Mouse (Mus musculus) cortical plate, adult 2 months (tissue): Measurements from ENCODE around the gene Pola2.

Experiments used
- CTCF ChIP-seq: fragments of 200-500 bp; IDR thresholded peaks from 2 replicates; pipeline ENCODE4 v1.5.1; 2011; ENCODE audit warnings: mild to moderate bottlenecking, control low read depth, low read length; ENCODE audit not compliant: insufficient read depth; ENCODE audit errors: extremely low read depth
- POLR2A ChIP-seq: fragments of 200-500 bp; IDR thresholded peaks from 2 replicates; pipeline ENCODE4 v1.6.1; 2011; ENCODE audit warnings: mild to moderate bottlenecking, low read length, control low read depth; ENCODE audit not compliant: insufficient read depth; ENCODE audit errors: extremely low read depth

DNA sequence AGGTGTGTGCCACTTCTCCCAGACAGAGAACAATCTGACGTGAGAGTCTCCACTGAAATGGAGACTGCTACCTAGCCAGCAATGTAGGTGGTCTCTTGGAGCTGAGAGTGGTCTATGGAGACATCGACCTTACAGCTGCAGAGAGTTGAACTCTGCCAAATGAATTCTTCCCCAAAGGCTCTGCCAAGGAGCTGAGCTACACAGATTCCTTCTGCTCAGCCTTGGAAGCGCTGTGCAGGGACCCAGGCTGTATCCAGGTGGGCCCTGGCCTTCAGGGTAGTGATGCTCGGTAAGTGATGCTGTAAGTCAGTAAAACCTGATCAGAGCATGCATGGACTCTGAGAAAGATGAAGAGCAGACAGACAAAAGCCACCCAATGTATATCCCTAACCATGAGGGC is 11.1 kb upstream of the Pola2 start:
- TF ChIP-seq CTCF, result no peak
- TF ChIP-seq POLR2A, result no peak
